Mouse (Mus musculus): ENCODE measurements around the gene Slc16a10.

The Slc16a10 gene

GRCm38 (mm10) chr10:40151852-40152549, 9.9 kb upstream of the Slc16a10 start:
- CTCF ChIA-PET, result interaction anchor here (0.7 kb wide), 2 partner anchors 9 to 16 kb away, joined by 7 to 23 read pairs; no protein-coding TSS in a partner anchor

- CTCF ChIA-PET, result interaction anchor here (0.7 kb wide), 1 partner anchor 108 kb away, joined by 4 read pairs; no protein-coding TSS in a partner anchor
Observed at GRCm38 (mm10) chr10:40149584-40150145, 7.6 kb upstream of the Slc16a10 start.

- CTCF ChIA-PET, result no interaction called here
Observed at GRCm38 (mm10) chr10:40147325-40148059, 5.4 kb upstream of the Slc16a10 start.

GRCm38 (mm10) chr10:40146451-40146850, 4.4 kb upstream of the Slc16a10 start:
- CTCF ChIA-PET, result no interaction called here

GRCm38 (mm10) chr10:40144815-40145214, 2.8 kb upstream of the Slc16a10 start:
- CTCF ChIA-PET, result no interaction called here

GRCm38 (mm10) chr10:40141016-40141851, 824 bp downstream of the Slc16a10 start:
- CTCF ChIA-PET, result interaction anchor here (0.5 kb wide), 1 partner anchor 12 kb away, joined by 8 read pairs; no protein-coding TSS in a partner anchor

- CTCF ChIA-PET, result no interaction called here
Observed at GRCm38 (mm10) chr10:40139646-40140045, 2.4 kb downstream of the Slc16a10 start.

GRCm38 (mm10) chr10:40135807-40136778, 6.0 kb downstream of the Slc16a10 start:
- CTCF ChIA-PET, result no interaction called here

- CTCF ChIA-PET, result no interaction called here
Observed at GRCm38 (mm10) chr10:40134906-40135305, 7.2 kb downstream of the Slc16a10 start.

GRCm38 (mm10) chr10:40133636-40134035, 8.4 kb downstream of the Slc16a10 start:
- CTCF ChIA-PET, result interaction anchor here (0.5 to 1.1 kb wide), 2 partner anchors 13 to 211 kb away, joined by 3 to 4 read pairs; no protein-coding TSS in a partner anchor

GRCm38 (mm10) chr10:40131690-40132418, 10.2 kb downstream of the Slc16a10 start:
- CTCF ChIA-PET, result interaction anchor here (1.1 kb wide), 1 partner anchor 48 kb away, joined by 4 read pairs; no protein-coding TSS in a partner anchor

GRCm38 (mm10) chr10:40130126-40130525, 11.9 kb downstream of the Slc16a10 start:
- CTCF ChIA-PET, result no interaction called here

- CTCF ChIA-PET, result interaction anchor here (0.7 kb wide), 2 partner anchors 12 to 387 kb away, joined by 8 to 9 read pairs; no protein-coding TSS in a partner anchor
Observed at GRCm38 (mm10) chr10:40129134-40129533, 12.9 kb downstream of the Slc16a10 start.

GRCm38 (mm10) chr10:40128497-40128896, 13.6 kb downstream of the Slc16a10 start:
- CTCF ChIA-PET, result interaction anchor here (0.7 kb wide), 1 partner anchor 13 kb away, joined by 8 read pairs; no protein-coding TSS in a partner anchor

- CTCF ChIA-PET, result no interaction called here
Observed at GRCm38 (mm10) chr10:40125200-40125599, 16.9 kb downstream of the Slc16a10 start.

GRCm38 (mm10) chr10:40124570-40124969, 17.5 kb downstream of the Slc16a10 start:
- CTCF ChIA-PET, result no interaction called here

- CTCF ChIA-PET, result no interaction called here
Observed at GRCm38 (mm10) chr10:40124096-40124495, 18.0 kb downstream of the Slc16a10 start.

GRCm38 (mm10) chr10:40119466-40119865, 22.6 kb downstream of the Slc16a10 start:
- CTCF ChIA-PET, result no interaction called here

GRCm38 (mm10) chr10:40118743-40119387, 23.2 kb downstream of the Slc16a10 start:
- CTCF ChIA-PET, result no interaction called here
